ENCODE assay signal across 8 mouse cellular contexts in genomic region chr2:154603638-154604153, GRCm38 (mm10). TPM values are rescaled to one million over a fixed set of nuclear protein-coding genes. Genes with fewer than 3 reads are reported as not detected.
DNase-seq lines count a peak whose midpoint lies in the region; ATAC-seq and TF ChIP-seq lines count a peak whose summit lies in the region.

TSS of gene Pxmp4 (minus strand) at chr2:154603708.

- H3K9ac ChIP-seq in kidney, embryonic 14.5 days (ENCODE audit: low read depth, low read length), result peak within 1 kb of the TSS; percentile 78
- H3K9ac ChIP-seq in limb, embryonic 15.5 days, result peak within 1 kb of the TSS; percentile 75

- TF ChIP-seq POLR2A in bone marrow macrophage, adult 2 months (IDR thresholded peaks at IDR 0.05; ENCODE audit: borderline replicate concordance, low read depth, low read length), result no peak
- TF ChIP-seq POLR2A in embryonic fibroblast, embryonic 13.5 days (IDR thresholded peaks at IDR 0.05; ENCODE audit: low read depth, low read length), result peak; percentile 13

- no peaks in the 10 kb centered on the region for H3K9me3 ChIP-seq in kidney, embryonic 14.5 days (ENCODE audit: control insufficient read depth, low read length)
- H3K9me3 ChIP-seq in limb, embryonic 15.5 days, result no peaks in the 10 kb centered on the region

- H3K36me3 ChIP-seq in kidney, embryonic 14.5 days (ENCODE audit: control insufficient read depth, insufficient read depth, low read length), result no peaks in the 10 kb centered on the region
- H3K36me3 ChIP-seq in limb, embryonic 15.5 days, result no peaks in the 10 kb centered on the region

- peak; percentile 100 for ATAC-seq in kidney, embryonic 14.5 days (ENCODE audit: low FRiP score, low TSS enrichment)
- ATAC-seq in limb, embryonic 15.5 days (ENCODE audit: insufficient number of reproducible peaks, low FRiP score, low TSS enrichment, low read depth), result peak; percentile 100

- peak within 1 kb of the TSS; percentile 72 for H3K4me2 ChIP-seq in kidney, embryonic 14.5 days (replicated peaks; ENCODE audit: low read depth, low read length)
- H3K4me2 ChIP-seq in limb, embryonic 15.5 days, result peak within 1 kb of the TSS; percentile 53

- peak within 1 kb of the TSS; percentile 17 for H3K27ac ChIP-seq in bone marrow macrophage, adult 2 months (ENCODE audit: insufficient read depth, low read depth, low read length)
- no peak within 1 kb of the TSS for H3K27ac ChIP-seq in embryonic fibroblast, embryonic 13.5 days (ENCODE audit: insufficient read depth, low read length)
- H3K27ac ChIP-seq in kidney, embryonic 14.5 days (ENCODE audit: low read depth, low read length), result peak within 1 kb of the TSS; percentile 47; the same call in 1 of the 2 replicates
- peak within 1 kb of the TSS; percentile 51 for H3K27ac ChIP-seq in limb, embryonic 15.5 days

- H3K27me3 ChIP-seq in kidney, embryonic 14.5 days (ENCODE audit: control insufficient read depth, insufficient read depth, low read length), result no peaks in the 10 kb centered on the region
- H3K27me3 ChIP-seq in limb, embryonic 15.5 days, result no peaks in the 10 kb centered on the region

- TF ChIP-seq CTCF in bone marrow macrophage, adult 2 months (IDR thresholded peaks at IDR 0.05; ENCODE audit: low read depth, low read length), result no peak
- no peak for TF ChIP-seq CTCF in embryonic fibroblast, embryonic 13.5 days (IDR thresholded peaks at IDR 0.05; ENCODE audit: borderline replicate concordance, insufficient read depth, low read length)

- H3K4me1 ChIP-seq in bone marrow macrophage, adult 2 months (ENCODE audit: control insufficient read depth, insufficient read depth, low read length), result peaks cover 10% of the 10 kb centered on the region
- no peaks in the 10 kb centered on the region for H3K4me1 ChIP-seq in embryonic fibroblast, embryonic 13.5 days (ENCODE audit: control insufficient read depth, insufficient read depth, low read length)
- peaks cover 11% of the 10 kb centered on the region for H3K4me1 ChIP-seq in kidney, embryonic 14.5 days (ENCODE audit: control insufficient read depth, insufficient read depth, low read length)
- peaks cover 14% of the 10 kb centered on the region; the same call in 1 of the 2 replicates for H3K4me1 ChIP-seq in limb, embryonic 15.5 days

- peak within 1 kb of the TSS; percentile 76 for H3K4me3 ChIP-seq in bone marrow macrophage, adult 2 months (ENCODE audit: insufficient read depth, low read length)
- peak within 1 kb of the TSS; percentile 81 for H3K4me3 ChIP-seq in embryonic fibroblast, embryonic 13.5 days (ENCODE audit: insufficient read depth, low read length)
- peak within 1 kb of the TSS; percentile 81 for H3K4me3 ChIP-seq in kidney, embryonic 14.5 days (ENCODE audit: low read length)
- H3K4me3 ChIP-seq in limb, embryonic 15.5 days, result peak within 1 kb of the TSS; percentile 71

- under 1% methylated on average over 13 of the region's 13 CpGs for WGBS in kidney, embryonic 14.5 days
- 0% methylated on average over 13 of the region's 13 CpGs for WGBS in limb, embryonic 15.5 days

- DNase-seq in A20 (ENCODE audit: low read depth, low spot score), result peak; percentile 100
- peak; percentile 100 for DNase-seq in heart, adult 9 months (ENCODE audit: low spot score in 2 of 2)
- peak; percentile 92 to 94 for DNase-seq in monocyte, adult 2 months (ENCODE audit: low read depth in 1 of 2, low spot score in 2 of 2)
- DNase-seq in spleen, postnatal 36 days (ENCODE audit: low spot score in 2 of 2), result peak; percentile 98

RNA-seq across cellular contexts. Expression of gene Pxmp4, which starts in this region (rescaled TPM):
- 22.6 and 22.8 TPM in 2 replicates for polyA plus RNA-seq in bone marrow macrophage, adult 2 months (2012; ENCODE audit: insufficient read depth, insufficient read length, missing spikeins)
- polyA plus RNA-seq in embryonic fibroblast, embryonic 13.5 days (2011; ENCODE audit: insufficient read length, low read depth, missing spikeins), result 11.8 and 13.2 TPM in 2 replicates
- 20.4 and 25.9 TPM in 2 replicates for polyA plus RNA-seq in kidney, embryonic 14.5 days (2014; fragmentation: Nextera tagmentation; extraction: Ambion mirVana)
- polyA plus RNA-seq in limb, embryonic 15.5 days (2015; fragmentation: Nextera tagmentation; extraction: Ambion mirVana), result 30.8 and 32.3 TPM in 2 replicates
